Mouse (Mus musculus): Measurements from ENCODE around the gene Rras2.

The Rras2 gene

GRCm38 (mm10) chr7:114028828-114029227, 88.8 kb downstream of the Rras2 start:
- DNase-seq (ENCODE audit: low spot score in 2 of 2), result no peak

- peak in 1 of 2 experiments; percentile 47 for DNase-seq (ENCODE audit: low spot score in 2 of 2)
Measured at GRCm38 (mm10) chr7:114027406-114027805, 90.2 kb downstream of the Rras2 start.

- no peak for DNase-seq (ENCODE audit: low spot score in 2 of 2)
Measured at GRCm38 (mm10) chr7:114026923-114027322, 90.7 kb downstream of the Rras2 start.

GRCm38 (mm10) chr7:114020704-114021093, 96.9 kb downstream of the Rras2 start:
- DNase-seq (ENCODE audit: low spot score in 2 of 2), result peak; percentile 87 to 88

- peak in 1 of 2 experiments; percentile 43 for DNase-seq (ENCODE audit: low spot score in 2 of 2)
Measured at GRCm38 (mm10) chr7:114020057-114020703, 97.4 kb downstream of the Rras2 start.

GRCm38 (mm10) chr7:114018861-114019260, 98.7 kb downstream of the Rras2 start:
- DNase-seq (ENCODE audit: low spot score in 2 of 2), result no peak

GRCm38 (mm10) chr7:114016001-114016949, 101.3 kb downstream of the Rras2 start:
- no peak for DNase-seq (ENCODE audit: low spot score in 2 of 2)

GRCm38 (mm10) chr7:114011726-114012443, 105.7 kb downstream of the Rras2 start:
- DNase-seq (ENCODE audit: low spot score in 2 of 2), result no peak

GRCm38 (mm10) chr7:114007565-114007964, 110.0 kb downstream of the Rras2 start:
- no peak for DNase-seq (ENCODE audit: low spot score in 2 of 2)

GRCm38 (mm10) chr7:114006456-114006855, 111.1 kb downstream of the Rras2 start:
- DNase-seq (ENCODE audit: low spot score in 2 of 2), result no peak

- no peak for DNase-seq (ENCODE audit: low spot score in 2 of 2)
Measured at GRCm38 (mm10) chr7:114005499-114005898, 112.1 kb downstream of the Rras2 start.

GRCm38 (mm10) chr7:114004171-114004570, 113.4 kb downstream of the Rras2 start:
- DNase-seq (ENCODE audit: low spot score in 2 of 2), result no peak

GRCm38 (mm10) chr7:113997675-113998354, 119.8 kb downstream of the Rras2 start:
- DNase-seq (ENCODE audit: low spot score in 2 of 2), result no peak

Measured in right cerebral cortex, postnatal 10 days (tissue).